Mouse (Mus musculus) heart, adult 2 months (tissue): ENCODE data around the gene Fars2. TPM values are rescaled to one million over a fixed set of nuclear protein-coding genes. Genes with fewer than 3 reads are reported as not detected.

ENCODE experiments used
- DNase-seq, 2 experiments: peaks; one replicate each; pipeline ENCODE4 v3.0.0; 2021
- H3K27ac ChIP-seq: fragments of 200-600 bp; 2 replicates; pipeline ENCODE4 v1.8.1; 2022
- H3K27me3 ChIP-seq: fragments of 200-500 bp; 2 replicates; pipeline ENCODE4 v1.6.1; 2012; ENCODE audit warnings: mild to moderate bottlenecking, low read length, inconsistent platforms, mixed read lengths; ENCODE audit not compliant: control insufficient read depth, insufficient read depth
- H3K36me3 ChIP-seq: fragments of 200-500 bp; 2 replicates; pipeline ENCODE4 v1.6.1; 2012; ENCODE audit warnings: low read length, inconsistent platforms; ENCODE audit not compliant: control insufficient read depth, insufficient read depth
- H3K4me1 ChIP-seq: fragments of 200-500 bp; 2 replicates; pipeline ENCODE4 v1.6.1; 2011; ENCODE audit warnings: low read length; ENCODE audit not compliant: control insufficient read depth, insufficient read depth
- H3K4me3 ChIP-seq: fragments of 200-600 bp; 2 replicates; pipeline ENCODE4 v1.8.1; 2022
- H3K79me2 ChIP-seq: fragments of 200-500 bp; replicated peaks from 2 replicates; pipeline ENCODE4 v1.6.1; 2012; ENCODE audit warnings: mild to moderate bottlenecking, inconsistent platforms, low read length, moderate library complexity, mixed read lengths; ENCODE audit not compliant: control insufficient read depth, insufficient read depth
- H3K9ac ChIP-seq: fragments of 200-500 bp; 2 replicates; pipeline ENCODE4 v1.6.1; 2012; ENCODE audit warnings: low read depth, mild to moderate bottlenecking, control low read depth, inconsistent platforms, low read length, mixed read lengths
- CTCF ChIP-seq: fragments of 200-600 bp; IDR thresholded peaks from 2 replicates; pipeline ENCODE4 v1.8.1; 2022; ENCODE audit warnings: antibody characterized with exemption, mild to moderate bottlenecking, moderate library complexity
- EP300 ChIP-seq: fragments of 200-500 bp; IDR thresholded peaks from 2 replicates; pipeline ENCODE4 v1.6.1; 2011; ENCODE audit warnings: low read depth, low read length, control low read depth; ENCODE audit not compliant: insufficient read depth
- POLR2A ChIP-seq: fragments of 200-500 bp; IDR thresholded peaks from 2 replicates; pipeline ENCODE4 v1.6.1; 2011; ENCODE audit warnings: mild to moderate bottlenecking, low read depth, low read length, control low read depth; ENCODE audit not compliant: insufficient read depth
- WGBS: fragments of 180-500 bp; shearing (Covaris S2); methylation state at CpG from one replicate; pipeline ENCODE4 v1.1.7; 2018; 5-methylcytosine and 5-hydroxymethylcytosine counted together
- intact Hi-C: fragments of 180-260 bp; cut with DNase I; formaldehyde crosslinking; loops from one replicate; pipeline ENCODE4 v1.15.1; 2025
- polyA plus RNA-seq: library from polyadenylated mRNA; depleted of rRNA; stranded (reverse); fragments of >200 nt; gene quantifications from 2 replicates; pipeline ENCODE4 v1.2.3, GENCODE M21; 2012
- total RNA-seq, 2 experiments: library from RNA; stranded (reverse); gene quantifications; 2 replicates each; pipeline ENCODE4 v1.2.3; 2021

The Fars2 gene
- total and polyA plus RNA-seq, 3 experiments, result 73.3 to 85.7 (median 77.7) TPM

- Histone ChIP-seq H3K27ac (no peak overlapping the region), H3K79me2 (no peaks in the 10 kb centered on the region), H3K4me3 (no peak overlapping the region), H3K36me3 (no peaks in the 10 kb centered on the region), H3K4me1 (peaks cover 1% of the 10 kb centered on the region; the same call in 1 of the 2 replicates), H3K27me3 (no peaks in the 10 kb centered on the region), H3K9ac (no peak overlapping the region)
- no peak for DNase-seq
- TF ChIP-seq CTCF (no peak), EP300 (no peak), POLR2A (no peak)
- intact Hi-C loops, result no loop called here
Observed at GRCm38 (mm10) chr13:36367712-36368491, 250.7 kb downstream of the Fars2 start.

DNA sequence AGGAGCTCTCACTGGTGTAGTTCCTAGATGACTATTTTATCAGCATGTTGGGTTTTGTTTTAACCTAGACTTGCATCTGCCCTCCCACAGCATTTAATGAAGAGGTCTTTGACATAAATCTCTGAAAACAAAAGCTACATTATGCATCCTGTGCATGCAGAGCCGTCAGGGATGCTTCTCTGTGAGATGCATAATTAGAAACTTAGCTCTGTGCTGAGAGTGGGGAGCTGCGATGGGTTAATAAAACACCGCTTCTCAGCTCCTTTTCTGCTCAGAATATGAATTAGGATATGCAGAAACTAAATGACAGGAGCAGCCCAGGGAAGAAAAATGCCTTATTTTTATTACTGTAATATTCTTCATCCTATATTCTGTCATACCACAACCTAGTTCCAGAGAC is 251.6 kb downstream of the Fars2 start:
- H3K27ac ChIP-seq, result no peak overlapping the region
- DNase-seq, result no peak
- H3K4me1 ChIP-seq, result peaks cover 1% of the 10 kb centered on the region; the same call in 1 of the 2 replicates
- intact Hi-C loops, result no loop called here
- H3K9ac ChIP-seq, result no peak overlapping the region
- WGBS, result 84% methylated on average over 3 of the region's 3 CpGs
- no peak overlapping the region for H3K4me3 ChIP-seq
- H3K79me2 ChIP-seq, result no peaks in the 10 kb centered on the region
- TF ChIP-seq POLR2A (no peak), EP300 (no peak), CTCF (no peak)
- H3K36me3 ChIP-seq, result no peaks in the 10 kb centered on the region
- H3K27me3 ChIP-seq, result no peaks in the 10 kb centered on the region

DNA sequence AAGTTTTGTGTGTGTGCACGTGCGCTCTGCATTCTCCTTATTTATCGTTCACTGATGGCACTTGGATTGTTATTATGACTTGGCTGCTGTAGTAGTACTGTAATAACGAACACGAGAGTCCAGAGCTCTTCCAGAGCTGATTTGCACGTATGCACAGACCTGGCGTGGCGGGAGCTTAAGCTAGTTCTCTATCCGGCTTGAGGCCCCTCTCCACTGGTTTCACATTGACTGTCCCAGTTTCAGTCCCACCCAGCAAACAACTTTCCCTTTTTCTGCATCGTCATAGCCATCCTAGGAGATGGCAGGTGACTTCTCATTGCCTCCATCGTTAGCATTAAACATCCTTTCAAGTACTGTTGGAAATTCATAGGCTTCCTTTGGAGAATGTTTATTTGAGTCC is 252.2 kb downstream of the Fars2 start:
- H3K4me3 ChIP-seq, result no peak overlapping the region
- H3K27ac ChIP-seq, result no peak overlapping the region
- DNase-seq, result no peak
- intact Hi-C loops, result no loop called here
- TF ChIP-seq POLR2A (no peak), CTCF (no peak), EP300 (no peak)
- peaks cover 1% of the 10 kb centered on the region; the same call in 1 of the 2 replicates for H3K4me1 ChIP-seq
- H3K79me2 ChIP-seq, result no peaks in the 10 kb centered on the region
- H3K9ac ChIP-seq, result no peak overlapping the region
- H3K36me3 ChIP-seq, result no peaks in the 10 kb centered on the region
- H3K27me3 ChIP-seq, result no peaks in the 10 kb centered on the region
- WGBS, result 90% methylated on average over 11 of the region's 11 CpGs

GRCm38 (mm10) chr13:36383236-36383635 is 266.0 kb downstream of the Fars2 start:
- Histone ChIP-seq H3K4me1 (no peaks in the 10 kb centered on the region), H3K27me3 (no peaks in the 10 kb centered on the region), H3K27ac (no peak overlapping the region), H3K36me3 (no peaks in the 10 kb centered on the region), H3K79me2 (no peaks in the 10 kb centered on the region), H3K9ac (no peak overlapping the region), H3K4me3 (no peak overlapping the region)
- no peak for TF ChIP-seq POLR2A
- TF ChIP-seq EP300, result no peak
- TF ChIP-seq CTCF, result no peak
- 61% methylated on average over 2 of the region's 2 CpGs for WGBS
- intact Hi-C loops, result no loop called here
- DNase-seq, result no peak

DNA sequence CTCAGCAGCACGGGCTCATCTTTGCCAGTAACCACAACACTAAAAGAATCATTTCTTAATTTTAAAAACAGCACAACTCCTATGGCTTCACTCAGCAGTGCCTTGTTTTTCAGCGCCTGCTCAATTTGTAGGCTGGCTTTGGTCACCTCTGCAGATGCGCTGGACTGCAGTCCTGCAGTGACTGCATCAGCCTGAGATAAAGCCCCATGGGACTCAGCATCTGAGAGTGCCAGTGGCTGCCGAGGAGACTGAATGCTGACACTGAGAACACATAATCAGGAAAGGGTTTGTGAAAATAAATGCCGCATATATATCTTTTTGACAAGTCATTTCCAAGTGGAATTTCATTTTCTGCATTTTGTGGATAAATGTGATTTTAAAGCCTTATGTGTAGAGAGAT is 268.9 kb downstream of the Fars2 start:
- no peaks in the 10 kb centered on the region for H3K79me2 ChIP-seq
- no peaks in the 10 kb centered on the region for H3K36me3 ChIP-seq
- H3K27ac ChIP-seq, result no peak overlapping the region
- 68% methylated on average over 5 of the region's 5 CpGs for WGBS
- H3K4me1 ChIP-seq, result no peaks in the 10 kb centered on the region
- no peaks in the 10 kb centered on the region for H3K27me3 ChIP-seq
- no peak overlapping the region for H3K9ac ChIP-seq
- DNase-seq, result no peak
- TF ChIP-seq EP300 (no peak), POLR2A (no peak), CTCF (no peak)
- intact Hi-C loops, result no loop called here
- H3K4me3 ChIP-seq, result no peak overlapping the region

- Histone ChIP-seq H3K4me3 (no peak overlapping the region), H3K36me3 (no peaks in the 10 kb centered on the region), H3K9ac (no peak overlapping the region), H3K27ac (no peak overlapping the region), H3K4me1 (no peaks in the 10 kb centered on the region), H3K79me2 (no peaks in the 10 kb centered on the region), H3K27me3 (no peaks in the 10 kb centered on the region)
- intact Hi-C loops, result no loop called here
- TF ChIP-seq CTCF (no peak), POLR2A (no peak), EP300 (no peak)
- DNase-seq, result no peak
- 95% methylated on average over 7 of the region's 7 CpGs for WGBS
Observed at GRCm38 (mm10) chr13:36391936-36392335, 274.7 kb downstream of the Fars2 start.
